Comparison of ENCODE assay signal across 10 mouse cellular contexts in genomic region chr11:54343703-54344102, GRCm38 (mm10). TPM values are rescaled to one million over a fixed set of nuclear protein-coding genes. Genes with fewer than 3 reads are reported as not detected.
A peak's percentile ranks its signal among the peaks of the same experiment; 100 is the strongest.
DNase-seq lines count a peak whose midpoint lies in the region; ATAC-seq and TF ChIP-seq lines count a peak whose summit lies in the region.
"Had no signal": no experiment of that assay in that cellular context is flagged by ENCODE, and none has a peak within 500 bp of the region (broad histone marks: within the 10 kb centered on the region; RNA-seq: fewer than 3 reads in every experiment).

No protein-coding gene starts in this region.

- H3K9me3 ChIP-seq in kidney, postnatal 0 days (replicated peaks; ENCODE audit: low read length), result no peaks in the 10 kb centered on the region
- no peaks in the 10 kb centered on the region for H3K9me3 ChIP-seq in forebrain, embryonic 12.5 days
- H3K9me3 ChIP-seq: limb, embryonic 12.5 days had no signal

- intact Hi-C loops in left cerebral cortex, adult 2 months (cut with DNase I), result no loop called here

- H3K4me1 ChIP-seq in kidney, postnatal 0 days (replicated peaks; ENCODE audit: insufficient read depth, low read length), result no peaks in the 10 kb centered on the region
- H3K4me1 ChIP-seq in forebrain, embryonic 12.5 days, result no peaks in the 10 kb centered on the region
- H3K4me1 ChIP-seq: limb, embryonic 12.5 days had no signal

- 43% methylated on average over 4 of the region's 4 CpGs for WGBS in kidney, postnatal 0 days
- 59% methylated on average over 4 of the region's 4 CpGs for WGBS in forebrain, embryonic 12.5 days

- H3K27ac ChIP-seq in kidney, postnatal 0 days, result no peak overlapping the region
- no peak overlapping the region for H3K27ac ChIP-seq in forebrain, embryonic 12.5 days
- H3K27ac ChIP-seq in left cerebral cortex, adult 2 months, result no peak overlapping the region
- H3K27ac ChIP-seq: limb, embryonic 12.5 days had no signal

- no peak overlapping the region for H3K4me2 ChIP-seq in kidney, postnatal 0 days (ENCODE audit: low read length)
- no peak overlapping the region for H3K4me2 ChIP-seq in forebrain, embryonic 12.5 days
- H3K4me2 ChIP-seq: limb, embryonic 12.5 days had no signal

- TF ChIP-seq CTCF in kidney, postnatal 0 days (IDR thresholded peaks at IDR 0.05; ENCODE audit: low read depth), result no peak
- TF ChIP-seq CTCF in left cerebral cortex, adult 2 months (IDR thresholded peaks at IDR 0.05), result no peak

- H3K9ac ChIP-seq in kidney, postnatal 0 days (ENCODE audit: low read depth, low read length), result no peak overlapping the region
- H3K9ac ChIP-seq in forebrain, embryonic 12.5 days, result no peak overlapping the region
- H3K9ac ChIP-seq: limb, embryonic 12.5 days had no signal

- H3K4me3 ChIP-seq in kidney, postnatal 0 days (replicated peaks; ENCODE audit: low read depth, low read length), result no peak overlapping the region
- no peak overlapping the region for H3K4me3 ChIP-seq in forebrain, embryonic 12.5 days (replicated peaks)
- no peak overlapping the region for H3K4me3 ChIP-seq in left cerebral cortex, adult 2 months
- H3K4me3 ChIP-seq: limb, embryonic 12.5 days had no signal

- DNase-seq in kidney, postnatal 0 days (ENCODE audit: low spot score), result peak; percentile 75
- no peak for DNase-seq in kidney, adult 18-20 months
- peak; percentile 16 for DNase-seq in A20 (ENCODE audit: low read depth, low spot score)
- DNase-seq in Muller cell, postnatal 12 days (ENCODE audit: inconsistent ontology term), result peak; percentile 8
- peak; percentile 30 for DNase-seq in induced T-regulatory cell, adult 2 months (ENCODE audit: low read depth)
- DNase-seq in left cerebral cortex, adult 2 months (ENCODE audit: extremely low spot score in 1 of 2, low spot score in 2 of 2), result no peak

- no peaks in the 10 kb centered on the region for H3K36me3 ChIP-seq in kidney, postnatal 0 days (ENCODE audit: insufficient read depth, low read length)
- peaks cover 40% of the 10 kb centered on the region for H3K36me3 ChIP-seq in forebrain, embryonic 12.5 days (replicated peaks)
- H3K36me3 ChIP-seq: limb, embryonic 12.5 days had no signal

- no peak for ATAC-seq in kidney, postnatal 0 days (replicated peaks; ENCODE audit: low FRiP score, low read depth)
- no peak for ATAC-seq in forebrain, embryonic 12.5 days (ENCODE audit: low FRiP score)
- no peak for ATAC-seq in cerebellum, adult (ENCODE audit: insufficient number of reproducible peaks, low FRiP score, low TSS enrichment)

- no peaks in the 10 kb centered on the region for H3K27me3 ChIP-seq in kidney, postnatal 0 days (ENCODE audit: insufficient read depth, low read length)
- H3K27me3 ChIP-seq in forebrain, embryonic 12.5 days, result no peaks in the 10 kb centered on the region
- H3K27me3 ChIP-seq: limb, embryonic 12.5 days had no signal

RNA-seq across cellular contexts. Expression of gene Meikin, which starts 26.7 kb away (rescaled TPM):
- not detected in 2 replicates for polyA plus RNA-seq in kidney, postnatal 0 days (2015; fragmentation: Nextera tagmentation; extraction: Ambion mirVana)
- not detected in 2 replicates for polyA plus RNA-seq in forebrain, embryonic 12.5 days (2016; fragmentation: Nextera tagmentation; extraction: Ambion mirVana)
- not detected for total RNA-seq in left cerebral cortex, adult 2 months (2021)
- total RNA-seq: hematopoietic stem cell, adult 5-6 weeks had no signal
- polyA plus RNA-seq: limb, embryonic 12.5 days had no signal

RNA-seq across cellular contexts. Expression of gene Acsl6, which starts 40.1 kb away (rescaled TPM):
- 0.64 and 0.75 TPM in 2 replicates for polyA plus RNA-seq in kidney, postnatal 0 days (2015; fragmentation: Nextera tagmentation; extraction: Ambion mirVana)
- polyA plus RNA-seq in forebrain, embryonic 12.5 days (2016; fragmentation: Nextera tagmentation; extraction: Ambion mirVana), result 24.6 and 26.4 TPM in 2 replicates
- 100 to 1,000 TPM; 200 to 201 TPM for total RNA-seq in left cerebral cortex, adult 2 months (2021)

Comparison
In these comparisons a context has a peak if more than half of its experiments do, and no peak if none do; other contexts are left out.
1. DNase-seq: peak in kidney, postnatal 0 days (single experiment), A20 (single experiment), Muller cell, postnatal 12 days (single experiment) and induced T-regulatory cell, adult 2 months (single experiment); none in kidney, adult 18-20 months (single experiment) and left cerebral cortex, adult 2 months (0 of 2).
2. RNA of gene Acsl6, which starts 40.1 kb away (polyA plus RNA-seq): 24.6 to 26.4 TPM in forebrain, embryonic 12.5 days; 0.64 to 0.75 TPM in kidney, postnatal 0 days; every median in the first group is over 10 times any median in the second.